Mouse (Mus musculus) hindbrain, embryonic 12.5 days (tissue): ENCODE measurements at regions not wholly inside any gene's neighbourhood (a gene's known extent, or its start where the extent isn't known, plus 50 kb on each side); places are given as distances from the start of the nearest gene placed in this dataset.

Experiments used
- ATAC-seq: fragments of 200-750 bp; cut with Nextera tagmentation; 2 replicates; pipeline ENCODE4 v1.8.0; 2017; ENCODE audit warnings: moderate TSS enrichment; ENCODE audit not compliant: low FRiP score
- H3K27ac ChIP-seq: fragments of 300-500 bp; sonication (generic); 2 replicates; pipeline ENCODE4 v1.5.1; 2016; ENCODE audit warnings: mild to moderate bottlenecking
- H3K27me3 ChIP-seq: fragments of 300-500 bp; sonication (generic); 2 replicates; pipeline ENCODE4 v1.6.1; 2016; ENCODE audit warnings: mild to moderate bottlenecking
- H3K36me3 ChIP-seq: fragments of 300-500 bp; sonication (generic); 2 replicates; pipeline ENCODE4 v1.6.1; 2016; ENCODE audit warnings: mild to moderate bottlenecking
- H3K4me1 ChIP-seq: fragments of 300-500 bp; sonication (generic); 2 replicates; pipeline ENCODE4 v1.6.1; 2016
- H3K4me2 ChIP-seq: fragments of 300-500 bp; sonication (generic); replicated peaks from 2 replicates; pipeline ENCODE4 v1.6.1; 2016; ENCODE audit warnings: mild to moderate bottlenecking
- H3K4me3 ChIP-seq: fragments of 300-500 bp; sonication (generic); 2 replicates; pipeline ENCODE4 v1.5.1; 2016; ENCODE audit warnings: mild to moderate bottlenecking
- H3K9ac ChIP-seq: fragments of 300-500 bp; sonication (generic); 2 replicates; pipeline ENCODE4 v1.6.1; 2016; ENCODE audit warnings: mild to moderate bottlenecking, moderate library complexity
- H3K9me3 ChIP-seq: fragments of 300-500 bp; sonication (generic); replicated peaks from 2 replicates; pipeline ENCODE4 v1.6.1; 2016; ENCODE audit warnings: mild to moderate bottlenecking
- WGBS: fragments of 180-500 bp; shearing (Covaris S2); methylation state at CpG from one replicate; pipeline ENCODE4 v1.1.7; 2016; 5-methylcytosine and 5-hydroxymethylcytosine counted together
- microRNA-seq: library from miRNA; unstranded; fragments of <30 nt; microRNA quantifications from one replicate; pipeline ENCODE4, GENCODE M21; 2017

DNA sequence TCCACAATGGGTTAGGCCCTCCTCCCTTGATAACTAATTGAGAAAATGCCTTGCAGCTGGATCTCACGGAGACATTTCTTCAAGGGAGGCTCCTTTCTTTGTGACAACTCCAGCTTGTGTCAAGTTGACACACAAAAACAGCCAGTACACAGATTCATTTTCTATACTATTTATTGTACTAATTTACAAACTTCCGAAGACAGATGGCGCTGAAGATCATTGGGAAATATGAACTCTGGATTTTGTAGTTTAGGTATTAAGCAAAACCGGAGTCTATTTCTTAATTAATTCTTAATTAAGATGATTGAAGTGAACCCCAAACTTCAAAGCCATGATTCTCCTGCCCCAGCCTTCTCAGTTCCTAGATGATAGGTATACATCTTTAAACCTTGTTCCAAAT, 977.2 kb downstream of the Stpg2 start:
- ATAC-seq, result no peak
- Histone ChIP-seq H3K36me3 (no peaks in the 10 kb centered on the region), H3K27ac (no peak overlapping the region), H3K4me1 (no peaks in the 10 kb centered on the region), H3K4me3 (no peak overlapping the region), H3K27me3 (no peaks in the 10 kb centered on the region), H3K9me3 (no peaks in the 10 kb centered on the region), H3K4me2 (no peak overlapping the region), H3K9ac (no peak overlapping the region)
- 84% methylated on average over 4 of the region's 4 CpGs for WGBS

DNA sequence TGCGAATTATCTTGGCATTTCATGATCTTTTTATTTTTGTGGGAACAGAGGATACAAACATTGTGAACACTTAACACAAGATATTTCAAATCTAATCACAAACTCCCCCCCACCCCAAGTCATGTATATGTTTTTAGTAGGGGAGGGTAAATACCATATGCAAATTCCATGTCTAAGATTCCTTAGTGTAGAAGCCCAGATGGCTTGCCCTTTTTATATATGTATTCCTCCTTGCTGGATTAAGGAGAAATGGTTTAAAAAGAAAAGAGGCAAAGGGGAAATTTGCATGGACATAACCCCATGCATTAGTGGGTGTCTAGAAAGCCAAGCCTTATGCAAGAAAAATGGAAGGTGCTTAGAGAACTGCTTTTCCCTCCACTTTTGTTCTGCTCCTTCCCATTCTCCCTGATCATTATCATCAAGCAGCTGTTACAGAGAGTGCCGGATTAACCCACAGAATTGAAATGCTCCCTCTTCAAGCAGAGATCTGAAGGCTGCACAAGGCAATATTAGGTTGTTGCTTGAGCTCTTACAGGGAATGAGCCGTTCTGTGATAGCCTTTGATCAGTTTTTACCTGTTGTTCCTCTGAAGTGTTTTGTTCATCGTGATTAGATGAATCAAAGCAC, 979.5 kb downstream of the Stpg2 start:
- no peak overlapping the region for H3K9ac ChIP-seq
- no peaks in the 10 kb centered on the region for H3K9me3 ChIP-seq
- no peak for ATAC-seq
- no peaks in the 10 kb centered on the region for H3K27me3 ChIP-seq
- no peak overlapping the region for H3K4me3 ChIP-seq
- no peaks in the 10 kb centered on the region for H3K4me1 ChIP-seq
- no peaks in the 10 kb centered on the region for H3K36me3 ChIP-seq
- 57% methylated on average over 4 of the region's 4 CpGs for WGBS
- no peak overlapping the region for H3K27ac ChIP-seq
- H3K4me2 ChIP-seq, result no peak overlapping the region

DNA sequence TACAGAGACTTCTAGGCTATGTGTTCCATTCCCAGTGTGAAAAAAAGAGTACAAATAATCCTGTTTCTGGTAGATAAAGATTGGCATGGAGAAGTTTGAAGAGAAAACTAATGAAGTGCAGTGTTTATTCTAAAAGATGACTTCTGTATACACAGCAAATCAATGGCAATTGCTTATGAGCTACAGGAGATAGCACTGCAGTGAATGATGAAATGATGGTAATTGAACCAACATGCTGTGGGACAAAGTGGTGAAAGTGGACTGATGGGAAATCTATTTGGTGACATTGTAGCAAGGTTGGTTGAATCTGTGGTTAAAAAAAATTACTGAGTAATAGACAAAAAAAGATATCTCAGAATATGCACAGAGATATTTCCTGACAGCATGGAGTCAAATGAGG, 1000.4 kb downstream of the Stpg2 start:
- Histone ChIP-seq H3K4me1 (no peaks in the 10 kb centered on the region), H3K9ac (no peak overlapping the region), H3K27me3 (no peaks in the 10 kb centered on the region), H3K27ac (no peak overlapping the region), H3K4me3 (no peak overlapping the region), H3K9me3 (no peaks in the 10 kb centered on the region), H3K36me3 (no peaks in the 10 kb centered on the region), H3K4me2 (no peak overlapping the region)
- ATAC-seq, result no peak

DNA sequence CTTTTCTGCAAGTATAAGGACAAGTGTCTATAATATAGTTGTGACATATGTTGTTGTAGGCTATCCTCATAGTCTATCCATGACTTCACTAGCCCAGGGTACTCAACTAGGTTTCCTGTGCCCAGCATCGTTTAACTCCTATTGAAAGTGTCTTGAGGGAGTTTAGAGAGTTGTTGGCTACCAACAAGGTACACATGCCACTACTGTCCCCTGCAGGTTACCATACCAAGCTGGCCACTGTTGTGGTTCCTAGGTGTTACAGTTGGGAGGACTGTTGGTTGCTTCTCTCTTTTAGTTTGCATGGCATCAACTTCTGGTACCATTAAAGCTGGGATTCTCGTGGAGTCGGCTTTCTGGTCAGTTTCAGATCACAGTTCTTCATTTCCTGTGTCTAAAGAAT, 990.7 kb downstream of the Pdha2 start:
- H3K27me3 ChIP-seq, result no peaks in the 10 kb centered on the region
- ATAC-seq, result no peak
- no peak overlapping the region for H3K4me3 ChIP-seq
- no peaks in the 10 kb centered on the region for H3K4me1 ChIP-seq
- no peak overlapping the region for H3K4me2 ChIP-seq
- no peaks in the 10 kb centered on the region for H3K36me3 ChIP-seq
- H3K9ac ChIP-seq, result no peak overlapping the region
- H3K27ac ChIP-seq, result no peak overlapping the region
- WGBS, result 87% methylated on average over 3 of the region's 3 CpGs
- H3K9me3 ChIP-seq, result no peaks in the 10 kb centered on the region

DNA sequence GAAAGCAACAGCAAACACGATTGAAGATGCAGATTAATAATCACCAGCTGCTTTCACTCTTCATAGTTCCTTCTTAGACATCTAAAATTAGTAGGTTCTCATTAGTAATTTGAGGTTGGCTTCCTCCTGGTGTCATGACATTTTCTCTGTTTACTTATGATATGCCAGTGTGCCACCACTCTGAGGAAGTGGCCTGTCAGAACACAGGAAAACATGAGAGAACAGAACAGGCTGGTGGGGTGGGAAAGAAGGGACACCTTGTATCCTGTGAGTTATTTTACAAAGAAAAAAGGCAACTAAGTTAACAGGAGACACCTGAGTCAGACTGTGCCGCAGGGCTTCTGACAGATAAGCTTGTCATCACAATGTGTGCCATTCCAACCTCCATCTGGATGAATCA, 981.4 kb downstream of the Pdha2 start:
- no peaks in the 10 kb centered on the region for H3K36me3 ChIP-seq
- H3K9ac ChIP-seq, result no peak overlapping the region
- no peaks in the 10 kb centered on the region for H3K4me1 ChIP-seq
- no peaks in the 10 kb centered on the region for H3K27me3 ChIP-seq
- H3K4me2 ChIP-seq, result no peak overlapping the region
- H3K9me3 ChIP-seq, result no peaks in the 10 kb centered on the region
- no peak overlapping the region for H3K4me3 ChIP-seq
- H3K27ac ChIP-seq, result no peak overlapping the region
- no peak for ATAC-seq
- 79% methylated on average over 2 of the region's 2 CpGs for WGBS

DNA sequence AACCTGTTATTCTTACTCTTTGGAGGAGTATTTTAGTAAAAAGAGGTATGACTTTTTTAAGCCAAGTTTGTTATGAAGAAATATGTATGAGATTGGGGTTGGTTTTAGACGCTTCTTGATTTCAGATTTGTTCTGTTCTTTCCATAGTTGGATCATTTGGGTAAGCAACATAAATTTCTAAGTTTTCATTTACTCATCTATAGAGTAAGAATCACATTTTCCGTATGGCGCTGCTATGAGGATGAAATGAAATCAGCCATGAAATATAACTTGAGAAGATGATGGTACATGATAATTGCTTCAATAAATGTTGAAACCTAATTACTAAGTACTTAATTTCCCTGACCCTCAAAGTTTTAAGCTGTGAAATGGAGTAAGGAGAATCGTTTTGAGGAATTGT, 979.0 kb downstream of the Pdha2 start:
- Histone ChIP-seq H3K36me3 (no peaks in the 10 kb centered on the region), H3K9ac (no peak overlapping the region), H3K27me3 (no peaks in the 10 kb centered on the region), H3K27ac (no peak overlapping the region), H3K4me3 (no peak overlapping the region), H3K4me2 (no peak overlapping the region), H3K9me3 (no peaks in the 10 kb centered on the region), H3K4me1 (no peaks in the 10 kb centered on the region)
- 88% methylated on average over 4 of the region's 4 CpGs for WGBS
- no peak for ATAC-seq

DNA sequence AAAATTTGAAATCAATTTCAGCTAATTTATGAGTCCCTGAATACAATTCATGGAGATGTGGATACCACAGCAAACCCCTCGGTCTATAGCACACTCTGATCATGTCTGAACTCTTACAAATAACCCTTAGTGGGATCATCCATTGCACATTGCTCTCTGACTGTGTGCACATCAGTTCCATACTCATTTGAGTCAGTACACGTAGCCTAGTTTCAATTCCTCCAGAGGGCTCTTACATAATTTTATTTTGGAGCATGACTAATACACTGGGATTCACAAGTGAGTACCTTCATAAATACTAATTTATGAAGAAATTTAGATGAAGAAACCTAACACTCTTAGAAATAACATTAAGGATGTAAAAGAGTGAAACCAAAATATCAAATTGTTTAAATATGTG, 978.3 kb downstream of the Pdha2 start:
- Histone ChIP-seq H3K4me3 (no peak overlapping the region), H3K36me3 (no peaks in the 10 kb centered on the region), H3K9me3 (no peaks in the 10 kb centered on the region), H3K27ac (no peak overlapping the region), H3K9ac (no peak overlapping the region), H3K4me1 (no peaks in the 10 kb centered on the region), H3K4me2 (no peak overlapping the region), H3K27me3 (no peaks in the 10 kb centered on the region)
- WGBS, result 80% methylated on average over 2 of the region's 2 CpGs
- ATAC-seq, result no peak

DNA sequence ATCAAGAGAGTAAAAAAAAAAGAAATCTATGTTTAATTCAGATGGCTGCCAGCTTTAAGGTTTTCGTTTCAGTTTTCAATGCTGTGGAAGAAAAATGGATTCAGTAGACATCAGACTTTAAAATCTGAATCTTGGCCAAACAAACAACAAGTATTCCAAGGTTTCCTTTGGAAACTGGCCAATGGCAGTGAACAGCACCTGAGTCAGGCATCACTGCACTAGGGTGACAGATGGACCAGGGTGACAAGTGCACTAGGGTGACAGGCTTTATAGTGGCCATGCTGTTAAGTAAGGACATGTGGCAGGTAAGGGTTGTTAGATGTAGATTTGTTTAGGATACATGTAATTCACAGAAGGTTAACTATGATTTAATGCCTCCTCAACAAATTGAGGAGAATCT, 972.9 kb downstream of the Pdha2 start:
- no peaks in the 10 kb centered on the region for H3K4me1 ChIP-seq
- whole genome bisulfite sequencing, result 84% methylated on average over 1 of the region's 1 CpGs
- no peak overlapping the region for H3K9ac ChIP-seq
- ATAC-seq, result no peak
- no peaks in the 10 kb centered on the region for H3K36me3 ChIP-seq
- no peaks in the 10 kb centered on the region for H3K27me3 ChIP-seq
- H3K4me3 ChIP-seq, result no peak overlapping the region
- no peak overlapping the region for H3K27ac ChIP-seq
- no peak overlapping the region for H3K4me2 ChIP-seq
- H3K9me3 ChIP-seq, result no peaks in the 10 kb centered on the region

Small RNA genes lying in the stretch of these regions (microRNA-seq; reads per million reads assigned to microRNA genes)
- 59.4 reads per million, percentile 38 among the genes with 10 or more reads in this experiment for gene Mir7j
